Mouse (Mus musculus) hindbrain, embryonic 12.5 days (tissue): ENCODE measurements around the gene Cramp1l. TPM values are rescaled to one million over a fixed set of nuclear protein-coding genes. Genes with fewer than 3 reads are reported as not detected.
A peak's percentile ranks its signal among the peaks of the same experiment; 100 is the strongest.

Source experiments
- ATAC-seq: fragments of 200-750 bp; cut with Nextera tagmentation; 2 replicates; pipeline ENCODE4 v1.8.0; 2017; ENCODE audit warnings: moderate TSS enrichment; ENCODE audit not compliant: low FRiP score
- H3K27ac ChIP-seq: fragments of 300-500 bp; sonication (generic); 2 replicates; pipeline ENCODE4 v1.5.1; 2016; ENCODE audit warnings: mild to moderate bottlenecking
- H3K27me3 ChIP-seq: fragments of 300-500 bp; sonication (generic); 2 replicates; pipeline ENCODE4 v1.6.1; 2016; ENCODE audit warnings: mild to moderate bottlenecking
- H3K36me3 ChIP-seq: fragments of 300-500 bp; sonication (generic); 2 replicates; pipeline ENCODE4 v1.6.1; 2016; ENCODE audit warnings: mild to moderate bottlenecking
- H3K4me1 ChIP-seq: fragments of 300-500 bp; sonication (generic); 2 replicates; pipeline ENCODE4 v1.6.1; 2016
- H3K4me2 ChIP-seq: fragments of 300-500 bp; sonication (generic); replicated peaks from 2 replicates; pipeline ENCODE4 v1.6.1; 2016; ENCODE audit warnings: mild to moderate bottlenecking
- H3K4me3 ChIP-seq: fragments of 300-500 bp; sonication (generic); 2 replicates; pipeline ENCODE4 v1.5.1; 2016; ENCODE audit warnings: mild to moderate bottlenecking
- H3K9ac ChIP-seq: fragments of 300-500 bp; sonication (generic); 2 replicates; pipeline ENCODE4 v1.6.1; 2016; ENCODE audit warnings: mild to moderate bottlenecking, moderate library complexity
- H3K9me3 ChIP-seq: fragments of 300-500 bp; sonication (generic); replicated peaks from 2 replicates; pipeline ENCODE4 v1.6.1; 2016; ENCODE audit warnings: mild to moderate bottlenecking
- WGBS: fragments of 180-500 bp; shearing (Covaris S2); methylation state at CpG from one replicate; pipeline ENCODE4 v1.1.7; 2016; 5-methylcytosine and 5-hydroxymethylcytosine counted together
- polyA plus RNA-seq: library from polyadenylated mRNA; unstranded; fragments of >200 nt; fragmentation: Nextera tagmentation; extraction: Ambion mirVana; gene quantifications from 2 replicates; pipeline ENCODE4 v1.2.1, GENCODE M21; 2016

Cramp1l gene
- 13.8 and 13.9 TPM in 2 replicates for polyA plus RNA-seq

DNA sequence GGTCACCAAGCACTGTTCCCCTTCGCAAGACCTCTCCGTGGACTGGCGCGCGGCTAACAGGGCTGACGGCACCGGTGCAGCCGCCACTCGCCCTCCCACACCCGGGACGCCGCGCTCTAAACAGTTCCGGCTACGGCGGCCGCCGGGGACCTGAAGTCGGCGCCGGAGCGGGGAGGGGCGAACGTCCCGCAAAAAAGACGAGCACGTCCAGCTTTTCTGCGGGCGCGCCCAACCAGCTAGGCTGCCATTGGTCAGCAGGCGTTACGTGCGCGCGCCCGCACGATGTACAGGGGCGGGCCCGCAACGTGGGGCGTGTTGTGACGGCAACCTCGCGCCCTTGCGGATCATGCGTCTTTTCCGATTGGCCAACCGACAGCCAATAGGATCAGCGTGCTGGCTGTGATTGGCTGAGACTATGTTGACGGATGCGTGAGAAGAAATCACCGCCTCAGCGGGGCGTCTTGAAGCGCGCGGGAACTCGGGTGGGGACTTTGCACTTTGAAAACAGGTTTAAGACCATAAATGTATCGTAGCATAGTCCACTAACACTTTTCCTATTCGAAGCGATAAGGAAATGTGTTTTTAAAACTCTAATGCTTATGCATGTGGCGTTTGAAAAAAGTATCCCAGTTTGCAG lies at the start of gene Cramp1l, which contains the start of gene Ift140:
Gene Cramp1l, minus strand, starts transcription at position 134 of the 637 bp plus-strand sequence.
Gene Ift140, plus strand, starts transcription at position 431 of the 637 bp plus-strand sequence.
- Histone ChIP-seq H3K9ac (peak within 1 kb of the TSS; percentile 96), H3K27ac (peak within 1 kb of the TSS; percentile 86), H3K36me3 (peaks cover 23% of the 10 kb centered on the region), H3K9me3 (no peaks in the 10 kb centered on the region), H3K4me3 (peak within 1 kb of the TSS; percentile 99), H3K27me3 (no peaks in the 10 kb centered on the region), H3K4me2 (peak within 1 kb of the TSS; percentile 98), H3K4me1 (peaks cover 18% of the 10 kb centered on the region)
- ATAC-seq: peak; percentile 99
- WGBS: under 1% methylated on average over 62 of the region's 62 CpGs

DNA sequence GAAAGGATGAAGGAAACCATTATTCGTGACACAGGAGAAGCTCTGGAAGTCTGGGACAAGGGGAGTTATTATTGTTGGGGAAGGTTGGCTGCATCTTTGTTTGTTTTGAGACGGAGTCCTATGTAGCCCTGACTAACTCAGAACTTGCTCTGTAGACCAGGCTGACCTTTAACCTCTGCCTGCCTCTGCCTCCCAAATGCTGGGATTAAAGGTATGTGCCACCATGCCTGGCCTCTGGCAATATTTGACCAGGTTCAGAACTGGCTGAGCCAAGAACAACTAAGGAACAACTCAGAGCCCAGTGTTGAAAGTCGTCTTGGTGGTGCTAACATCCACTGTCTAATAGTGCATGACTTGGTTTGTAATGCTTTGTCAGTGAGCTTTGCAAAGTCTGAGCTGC lies 49.6 kb upstream of the Cramp1l start:
- no peak overlapping the region for H3K4me2 ChIP-seq
- H3K4me3 ChIP-seq: no peak overlapping the region
- no peaks in the 10 kb centered on the region; the same call in 1 of the 2 replicates for H3K4me1 ChIP-seq
- no peaks in the 10 kb centered on the region for H3K9me3 ChIP-seq
- no peak overlapping the region for H3K27ac ChIP-seq
- WGBS: 87% methylated on average over 3 of the region's 3 CpGs
- no peak overlapping the region for H3K9ac ChIP-seq
- H3K36me3 ChIP-seq: peaks cover 23% of the 10 kb centered on the region
- ATAC-seq: no peak
- no peaks in the 10 kb centered on the region for H3K27me3 ChIP-seq

GRCm38 (mm10) chr17:25064351-25064750 lies 48.8 kb upstream of the Cramp1l start:
- H3K4me3 ChIP-seq: no peak overlapping the region
- H3K9ac ChIP-seq: no peak overlapping the region
- no peaks in the 10 kb centered on the region for H3K9me3 ChIP-seq
- no peaks in the 10 kb centered on the region for H3K27me3 ChIP-seq
- no peak overlapping the region for H3K27ac ChIP-seq
- H3K36me3 ChIP-seq: peaks cover 30% of the 10 kb centered on the region
- no peak overlapping the region for H3K4me2 ChIP-seq
- 74% methylated on average over 9 of the region's 9 CpGs for WGBS
- H3K4me1 ChIP-seq: no peaks in the 10 kb centered on the region; the same call in 1 of the 2 replicates
- no peak for ATAC-seq

DNA sequence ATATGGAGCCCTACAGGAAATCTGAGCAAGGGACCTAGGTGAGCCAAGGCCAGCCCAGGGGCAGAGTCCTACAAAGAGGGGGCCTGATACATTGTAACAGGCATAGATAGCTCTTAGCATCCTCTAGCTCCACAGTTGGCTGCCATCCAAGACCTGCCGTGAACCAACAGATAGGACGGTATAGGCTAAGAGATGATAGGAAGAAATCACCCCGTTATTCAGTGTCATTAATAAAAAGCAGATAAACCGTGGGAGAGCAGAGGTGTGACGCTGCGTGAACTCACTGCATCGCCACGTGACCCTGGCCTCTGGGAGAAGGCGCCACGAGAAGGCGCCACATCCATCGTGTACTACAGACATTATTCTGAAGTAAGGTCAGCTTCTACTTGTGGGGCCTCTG lies 48.3 kb upstream of the Cramp1l start:
- ATAC-seq: no peak
- no peak overlapping the region for H3K27ac ChIP-seq
- no peak overlapping the region for H3K4me2 ChIP-seq
- H3K9me3 ChIP-seq: no peaks in the 10 kb centered on the region
- H3K4me1 ChIP-seq: no peaks in the 10 kb centered on the region; the same call in 1 of the 2 replicates
- 92% methylated on average over 12 of the region's 12 CpGs for WGBS
- H3K36me3 ChIP-seq: peaks cover 32% of the 10 kb centered on the region
- no peak overlapping the region for H3K4me3 ChIP-seq
- H3K9ac ChIP-seq: no peak overlapping the region
- no peaks in the 10 kb centered on the region for H3K27me3 ChIP-seq

- Histone ChIP-seq H3K27ac (no peak overlapping the region), H3K4me1 (no peaks in the 10 kb centered on the region; the same call in 1 of the 2 replicates), H3K27me3 (no peaks in the 10 kb centered on the region), H3K36me3 (peaks cover 37% of the 10 kb centered on the region), H3K9ac (no peak overlapping the region), H3K9me3 (no peaks in the 10 kb centered on the region), H3K4me2 (no peak overlapping the region), H3K4me3 (no peak overlapping the region)
- ATAC-seq: no peak
- WGBS: 83% methylated on average over 4 of the region's 4 CpGs
Measured at GRCm38 (mm10) chr17:25063261-25063660, 47.7 kb upstream of the Cramp1l start.

DNA sequence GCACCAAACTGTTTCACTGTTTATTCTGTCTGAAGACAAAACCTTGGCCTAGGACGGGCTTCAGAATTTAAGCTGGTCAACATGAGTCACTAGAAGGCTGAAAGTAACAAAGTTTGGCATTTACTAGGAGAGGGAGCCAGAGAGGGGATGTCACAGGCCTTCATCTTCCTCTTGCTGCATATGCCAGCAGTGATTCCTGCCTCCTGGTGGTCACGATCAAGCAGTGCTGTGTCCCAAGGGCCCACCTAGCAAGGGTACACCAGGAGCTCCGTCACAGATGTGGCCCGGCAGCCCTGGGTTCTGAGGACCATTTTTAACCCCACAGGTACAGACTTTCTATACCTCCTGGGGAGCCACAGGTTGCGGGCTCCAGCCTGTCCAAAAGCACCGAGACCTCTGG lies 41.5 kb upstream of the Cramp1l start:
- no peak overlapping the region for H3K9ac ChIP-seq
- H3K4me3 ChIP-seq: no peak overlapping the region
- H3K9me3 ChIP-seq: no peaks in the 10 kb centered on the region
- no peak overlapping the region for H3K27ac ChIP-seq
- ATAC-seq: no peak
- H3K4me2 ChIP-seq: no peak overlapping the region
- 86% methylated on average over 6 of the region's 6 CpGs for WGBS
- no peaks in the 10 kb centered on the region for H3K4me1 ChIP-seq
- H3K27me3 ChIP-seq: no peaks in the 10 kb centered on the region
- H3K36me3 ChIP-seq: peaks cover 47% of the 10 kb centered on the region

DNA sequence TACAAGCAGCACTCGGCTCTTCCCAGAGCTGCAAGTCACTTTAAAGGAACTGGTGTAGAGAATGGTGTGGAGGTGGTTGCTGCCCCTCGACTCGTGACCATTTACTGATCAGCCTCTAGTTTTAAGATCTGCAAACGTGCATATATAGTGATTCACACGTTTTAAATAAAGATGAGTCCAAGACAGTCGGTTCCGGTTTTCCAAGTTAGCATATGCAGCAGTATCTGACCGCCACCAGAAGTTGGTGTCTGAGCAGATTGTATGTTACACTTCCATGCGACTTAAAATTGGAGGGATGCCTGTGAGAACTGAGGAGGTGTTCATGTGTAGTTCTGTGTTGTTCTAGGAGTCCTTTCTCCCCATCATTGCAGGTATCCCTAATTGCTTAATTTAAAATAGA lies 37.7 kb upstream of the Cramp1l start:
- 89% methylated on average over 9 of the region's 9 CpGs for WGBS

GRCm38 (mm10) chr17:25047143-25047542 lies 31.6 kb upstream of the Cramp1l start:
- H3K9me3 ChIP-seq: no peaks in the 10 kb centered on the region
- 91% methylated on average over 6 of the region's 6 CpGs for WGBS
- no peak overlapping the region for H3K27ac ChIP-seq
- no peaks in the 10 kb centered on the region for H3K4me1 ChIP-seq
- H3K4me3 ChIP-seq: no peak overlapping the region
- no peaks in the 10 kb centered on the region for H3K27me3 ChIP-seq
- no peak for ATAC-seq
- no peak overlapping the region for H3K4me2 ChIP-seq
- no peak overlapping the region for H3K9ac ChIP-seq
- H3K36me3 ChIP-seq: peaks cover 42% of the 10 kb centered on the region

More for the DNA sequence above, 37.7 kb upstream of the Cramp1l start:
- no peaks in the 10 kb centered on the region for H3K9me3 ChIP-seq
- H3K36me3 ChIP-seq: peaks cover 43% of the 10 kb centered on the region
- H3K27ac ChIP-seq: no peak overlapping the region
- no peaks in the 10 kb centered on the region for H3K27me3 ChIP-seq
- H3K4me3 ChIP-seq: no peak overlapping the region
- no peak for ATAC-seq
- no peak overlapping the region for H3K4me2 ChIP-seq
- no peaks in the 10 kb centered on the region for H3K4me1 ChIP-seq
- no peak overlapping the region for H3K9ac ChIP-seq

- no peak for ATAC-seq
- 97% methylated on average over 4 of the region's 4 CpGs for WGBS
- H3K4me3 ChIP-seq: no peak overlapping the region
- H3K9me3 ChIP-seq: no peaks in the 10 kb centered on the region
- H3K27ac ChIP-seq: no peak overlapping the region
- H3K4me1 ChIP-seq: no peaks in the 10 kb centered on the region
- no peaks in the 10 kb centered on the region for H3K27me3 ChIP-seq
- H3K4me2 ChIP-seq: no peak overlapping the region
- H3K9ac ChIP-seq: no peak overlapping the region
- H3K36me3 ChIP-seq: peaks cover 31% of the 10 kb centered on the region
Measured at GRCm38 (mm10) chr17:25045281-25045680, 29.7 kb upstream of the Cramp1l start.

- Histone ChIP-seq H3K27ac (no peak overlapping the region), H3K27me3 (no peaks in the 10 kb centered on the region), H3K4me3 (no peak overlapping the region), H3K4me2 (no peak overlapping the region), H3K36me3 (peaks cover 28% of the 10 kb centered on the region), H3K9ac (no peak overlapping the region), H3K9me3 (no peaks in the 10 kb centered on the region), H3K4me1 (no peaks in the 10 kb centered on the region)
- 75% methylated on average over 7 of the region's 7 CpGs for WGBS
- no peak for ATAC-seq
Measured at GRCm38 (mm10) chr17:25044879-25045278, 29.3 kb upstream of the Cramp1l start.

DNA sequence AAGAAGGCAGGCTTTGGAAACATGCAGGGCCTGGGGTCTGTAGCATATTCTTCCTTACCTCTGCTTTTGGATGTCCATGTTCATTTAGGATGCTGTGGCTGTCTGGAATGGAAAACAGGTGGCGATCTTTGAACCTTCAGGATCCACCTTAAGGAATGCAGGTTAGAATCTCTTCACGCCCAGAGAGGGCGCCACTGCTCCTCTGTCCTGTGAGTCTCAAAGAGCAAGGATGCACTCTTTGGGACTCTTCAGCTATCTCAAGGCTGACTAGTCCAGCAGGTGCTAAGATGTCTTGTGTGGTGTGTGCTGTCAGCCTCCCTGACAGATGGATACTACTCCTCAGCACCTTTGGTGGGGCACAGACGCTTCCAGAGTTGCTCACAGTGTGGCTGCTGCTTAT lies 20.6 kb upstream of the Cramp1l start:
- H3K9me3 ChIP-seq: no peaks in the 10 kb centered on the region
- H3K27ac ChIP-seq: no peak overlapping the region
- H3K4me1 ChIP-seq: no peaks in the 10 kb centered on the region
- no peak overlapping the region for H3K9ac ChIP-seq
- H3K36me3 ChIP-seq: peaks cover 50% of the 10 kb centered on the region
- ATAC-seq: no peak
- WGBS: 68% methylated on average over 4 of the region's 4 CpGs
- H3K27me3 ChIP-seq: no peaks in the 10 kb centered on the region
- no peak overlapping the region for H3K4me2 ChIP-seq
- no peak overlapping the region for H3K4me3 ChIP-seq

DNA sequence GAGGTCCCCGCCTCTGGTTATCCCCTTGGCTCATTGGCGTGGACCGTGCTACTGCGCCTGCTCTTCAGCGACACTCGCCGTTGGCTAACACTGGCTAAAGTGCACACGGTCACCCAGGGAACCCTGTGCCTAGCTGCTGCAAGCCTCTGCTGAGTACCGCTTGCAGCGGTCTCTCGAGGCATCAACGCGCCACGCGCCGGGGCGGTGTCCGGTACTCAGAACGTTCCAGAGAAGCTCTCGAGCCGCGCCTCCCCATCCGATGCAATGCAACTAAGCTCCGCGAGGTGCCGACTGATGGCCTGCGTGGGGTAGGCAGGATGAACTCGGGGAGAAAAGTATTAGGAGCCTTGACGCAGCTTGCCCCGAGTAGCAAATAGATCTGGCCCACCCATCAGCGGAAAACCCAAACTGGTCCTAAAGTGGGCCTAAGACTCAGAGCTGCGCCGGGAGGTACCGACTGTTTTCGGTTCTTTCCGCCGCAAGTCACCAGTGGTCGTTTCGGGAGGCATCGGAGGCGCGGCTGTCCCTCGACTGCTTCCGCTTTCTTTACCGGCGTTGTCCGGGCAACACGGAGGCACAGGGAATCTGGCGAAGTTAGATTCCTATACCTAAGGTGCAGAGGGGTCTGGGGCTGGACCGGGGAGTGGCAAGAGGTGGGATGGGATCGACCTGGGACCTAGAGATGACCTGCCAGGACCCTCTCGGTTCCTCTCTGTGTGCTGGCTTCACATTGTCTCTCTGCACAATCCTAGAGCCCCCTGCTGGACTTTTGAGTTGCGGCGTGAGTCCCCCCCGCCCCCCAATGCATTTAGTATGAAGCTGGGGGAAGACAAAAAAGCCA lies 924 bp upstream of the Cramp1l start:
- H3K36me3 ChIP-seq: peaks cover 16% of the 10 kb centered on the region
- H3K27ac ChIP-seq: peak overlapping the region; percentile 82
- no peaks in the 10 kb centered on the region for H3K9me3 ChIP-seq
- ATAC-seq: peak; percentile 93
- peak overlapping the region; percentile 99 for H3K4me3 ChIP-seq
- H3K4me1 ChIP-seq: peaks cover 18% of the 10 kb centered on the region
- WGBS: under 1% methylated on average over 55 of the region's 55 CpGs
- peak overlapping the region; percentile 81 for H3K9ac ChIP-seq
- H3K4me2 ChIP-seq: peak overlapping the region; percentile 98
- no peaks in the 10 kb centered on the region for H3K27me3 ChIP-seq
